Mouse (Mus musculus): ENCODE measurements around the gene Gramd1b. TPM values are rescaled to one million over a fixed set of nuclear protein-coding genes. Genes with fewer than 3 reads are reported as not detected.

The Gramd1b gene
- total and polyA plus RNA-seq, 2 experiments from 2014 or later: 18.0 to 48.6 TPM

DNA sequence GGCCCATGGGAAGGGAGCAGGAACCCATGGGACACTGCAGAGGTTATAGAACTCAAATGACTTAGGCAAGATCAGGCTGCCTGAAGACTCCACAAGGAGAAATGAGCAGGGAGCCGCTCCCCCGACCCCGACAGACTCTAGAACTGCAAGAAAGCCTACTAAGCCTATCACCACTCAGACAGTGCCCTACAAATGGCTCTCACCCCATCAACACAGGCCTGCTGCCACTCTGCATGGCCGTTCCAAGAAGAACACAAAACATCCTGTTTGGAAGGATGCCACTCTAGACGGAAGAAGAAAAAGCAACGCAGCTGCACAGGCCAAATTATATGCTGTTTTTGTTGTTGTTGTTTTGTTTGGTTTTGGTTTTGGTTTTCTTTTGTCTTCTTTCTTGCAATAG lies 86.2 kb downstream of the Gramd1b start:
- Histone ChIP-seq H3K4me3 (ENCODE audit: low read depth, low read length) (no peak overlapping the region), H3K9me3 (ENCODE audit: low read length) (no peaks in the 10 kb centered on the region), H3K27me3 (ENCODE audit: insufficient read depth, low read length) (no peaks in the 10 kb centered on the region), H3K4me1 (ENCODE audit: insufficient read depth) (no peaks in the 10 kb centered on the region), H3K27ac (ENCODE audit: low read depth, low read length) (no peak overlapping the region; the same call in 1 of the 2 replicates), H3K36me3 (ENCODE audit: insufficient read depth) (no peaks in the 10 kb centered on the region), H3K4me2 (ENCODE audit: low read depth) (no peak overlapping the region), H3K9ac (no peak overlapping the region)
- no peak for DNase-seq
- no peak for TF ChIP-seq CTCF (IDR thresholded peaks at IDR 0.05; ENCODE audit: low read depth)
- 57% methylated on average over 6 of the region's 6 CpGs for WGBS
- no peak for ATAC-seq

- H3K4me1 ChIP-seq (ENCODE audit: insufficient read depth): peaks cover 10% of the 10 kb centered on the region
- no peaks in the 10 kb centered on the region for H3K9me3 ChIP-seq (ENCODE audit: low read length)
- no peak for TF ChIP-seq CTCF (IDR thresholded peaks at IDR 0.05; ENCODE audit: low read depth)
- no peaks in the 10 kb centered on the region for H3K36me3 ChIP-seq (ENCODE audit: insufficient read depth)
- H3K9ac ChIP-seq: no peak overlapping the region
- H3K4me3 ChIP-seq (ENCODE audit: low read depth, low read length): no peak overlapping the region
- ATAC-seq (no peak), DNase-seq (no peak)
- no peaks in the 10 kb centered on the region for H3K27me3 ChIP-seq (ENCODE audit: insufficient read depth, low read length)
- H3K27ac ChIP-seq (ENCODE audit: low read depth, low read length): no peak overlapping the region
- no peak overlapping the region for H3K4me2 ChIP-seq (ENCODE audit: low read depth)
- WGBS: 50% methylated on average over 5 of the region's 5 CpGs
Observed at GRCm38 (mm10) chr9:40442784-40443183, 88.4 kb downstream of the Gramd1b start.

- peak overlapping the region; percentile 85 for H3K27ac ChIP-seq (ENCODE audit: low read depth, low read length)
- H3K9ac ChIP-seq: no peak overlapping the region
- peak; percentile 70 for DNase-seq
- no peaks in the 10 kb centered on the region for H3K9me3 ChIP-seq (ENCODE audit: low read length)
- peaks cover 10% of the 10 kb centered on the region for H3K4me1 ChIP-seq (ENCODE audit: insufficient read depth)
- H3K4me2 ChIP-seq (ENCODE audit: low read depth): no peak overlapping the region
- H3K36me3 ChIP-seq (ENCODE audit: insufficient read depth): no peaks in the 10 kb centered on the region
- peak; percentile 83 for ATAC-seq
- WGBS: 57% methylated on average over 8 of the region's 8 CpGs
- no peak overlapping the region for H3K4me3 ChIP-seq (ENCODE audit: low read depth, low read length)
- H3K27me3 ChIP-seq (ENCODE audit: insufficient read depth, low read length): no peaks in the 10 kb centered on the region
- no peak for TF ChIP-seq CTCF (IDR thresholded peaks at IDR 0.05; ENCODE audit: low read depth)
Observed at GRCm38 (mm10) chr9:40439973-40440687, 91.1 kb downstream of the Gramd1b start.

GRCm38 (mm10) chr9:40438731-40439526 lies 92.3 kb downstream of the Gramd1b start:
- H3K9ac ChIP-seq: no peak overlapping the region
- no peaks in the 10 kb centered on the region for H3K9me3 ChIP-seq (ENCODE audit: low read length)
- H3K4me1 ChIP-seq (ENCODE audit: insufficient read depth): peaks cover 10% of the 10 kb centered on the region
- WGBS: 30% methylated on average over 12 of the region's 12 CpGs
- no peaks in the 10 kb centered on the region for H3K27me3 ChIP-seq (ENCODE audit: insufficient read depth, low read length)
- H3K4me3 ChIP-seq (ENCODE audit: low read depth, low read length): no peak overlapping the region
- TF ChIP-seq CTCF (IDR thresholded peaks at IDR 0.05; ENCODE audit: low read depth): peak; percentile 19; the same call in 1 of the 2 replicates
- no peaks in the 10 kb centered on the region for H3K36me3 ChIP-seq (ENCODE audit: insufficient read depth)
- peak overlapping the region; percentile 85 for H3K27ac ChIP-seq (ENCODE audit: low read depth, low read length)
- peak; percentile 86 for DNase-seq
- peak; percentile 76 for ATAC-seq
- no peak overlapping the region for H3K4me2 ChIP-seq (ENCODE audit: low read depth)

GRCm38 (mm10) chr9:40437891-40438290 lies 93.3 kb downstream of the Gramd1b start:
- Histone ChIP-seq H3K4me1 (ENCODE audit: insufficient read depth) (peaks cover 10% of the 10 kb centered on the region), H3K4me3 (ENCODE audit: low read depth, low read length) (no peak overlapping the region), H3K9me3 (ENCODE audit: low read length) (no peaks in the 10 kb centered on the region), H3K4me2 (ENCODE audit: low read depth) (no peak overlapping the region), H3K9ac (no peak overlapping the region), H3K27me3 (ENCODE audit: insufficient read depth, low read length) (no peaks in the 10 kb centered on the region), H3K36me3 (ENCODE audit: insufficient read depth) (no peaks in the 10 kb centered on the region), H3K27ac (ENCODE audit: low read depth, low read length) (peak overlapping the region; percentile 85)
- TF ChIP-seq CTCF (IDR thresholded peaks at IDR 0.05; ENCODE audit: low read depth): no peak
- no peak for ATAC-seq
- 83% methylated on average over 7 of the region's 7 CpGs for WGBS
- DNase-seq: no peak

GRCm38 (mm10) chr9:40433286-40433685 lies 97.9 kb downstream of the Gramd1b start:
- Histone ChIP-seq H3K27ac (ENCODE audit: low read depth, low read length) (peak overlapping the region; percentile 54), H3K9me3 (ENCODE audit: low read length) (no peaks in the 10 kb centered on the region), H3K36me3 (ENCODE audit: insufficient read depth) (no peaks in the 10 kb centered on the region), H3K9ac (no peak overlapping the region), H3K27me3 (ENCODE audit: insufficient read depth, low read length) (no peaks in the 10 kb centered on the region), H3K4me3 (ENCODE audit: low read depth, low read length) (no peak overlapping the region), H3K4me1 (ENCODE audit: insufficient read depth) (no peaks in the 10 kb centered on the region; the same call in 1 of the 2 replicates), H3K4me2 (ENCODE audit: low read depth) (no peak overlapping the region)
- DNase-seq: peak; percentile 85
- WGBS: 40% methylated on average over 5 of the region's 5 CpGs
- peak; percentile 96 for ATAC-seq
- TF ChIP-seq CTCF (IDR thresholded peaks at IDR 0.05; ENCODE audit: low read depth): no peak

DNA sequence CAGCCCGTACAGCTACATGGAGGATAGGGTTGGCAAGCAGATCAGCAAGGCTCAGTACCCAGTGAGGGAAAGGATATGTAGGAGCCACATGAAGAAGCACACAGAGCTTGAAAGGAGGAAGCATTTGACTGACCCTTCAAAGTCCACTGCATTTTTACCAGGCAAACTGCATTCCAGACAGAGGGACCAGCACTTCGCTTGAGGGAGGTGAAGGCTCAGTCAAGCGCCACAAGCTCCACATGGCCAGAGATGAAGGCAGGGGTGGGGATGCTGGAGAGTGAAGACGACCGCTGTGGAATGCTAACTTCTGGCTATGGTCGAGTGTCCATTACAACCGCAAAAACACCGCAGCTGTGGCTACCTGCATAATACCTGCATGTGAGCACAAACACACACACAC lies 100.2 kb downstream of the Gramd1b start:
- no peaks in the 10 kb centered on the region for H3K4me1 ChIP-seq (ENCODE audit: insufficient read depth)
- no peaks in the 10 kb centered on the region for H3K9me3 ChIP-seq (ENCODE audit: low read length)
- H3K4me2 ChIP-seq (ENCODE audit: low read depth): no peak overlapping the region
- no peak overlapping the region for H3K4me3 ChIP-seq (ENCODE audit: low read depth, low read length)
- H3K27ac ChIP-seq (ENCODE audit: low read depth, low read length): no peak overlapping the region
- TF ChIP-seq CTCF (IDR thresholded peaks at IDR 0.05; ENCODE audit: low read depth): no peak
- no peaks in the 10 kb centered on the region for H3K27me3 ChIP-seq (ENCODE audit: insufficient read depth, low read length)
- no peaks in the 10 kb centered on the region for H3K36me3 ChIP-seq (ENCODE audit: insufficient read depth)
- DNase-seq: no peak
- ATAC-seq: no peak
- WGBS: 91% methylated on average over 8 of the region's 8 CpGs
- no peak overlapping the region for H3K9ac ChIP-seq

All from forebrain, postnatal 0 days (tissue).